ENCODE assay signal across 8 mouse cellular contexts in genomic region chr7:83631828-83632681, GRCm38 (mm10). TPM values are rescaled to one million over a fixed set of nuclear protein-coding genes. Genes with fewer than 3 reads are reported as not detected.
DNase-seq lines count a peak whose midpoint lies in the region; ATAC-seq and TF ChIP-seq lines count a peak whose summit lies in the region.

Gene Stard5 (plus strand): TSS chr7:83631959.

- WGBS in forebrain, embryonic 16.5 days: 1% methylated on average over 35 of the region's 35 CpGs
- WGBS in lung, embryonic 14.5 days: under 1% methylated on average over 35 of the region's 35 CpGs
- WGBS in olfactory bulb, adult 2 months: under 1% methylated on average over 35 of the region's 35 CpGs
- 5% methylated on average over 35 of the region's 35 CpGs for WGBS in thymus, adult 2 months

- TF ChIP-seq CTCF in layer of hippocampus, adult 2 months (conservative IDR thresholded peaks at IDR 0.05): peak; percentile 23
- TF ChIP-seq CTCF in lung, embryonic 14.5 days (IDR thresholded peaks at IDR 0.05; ENCODE audit: low read depth): peak; percentile 31
- no peak for TF ChIP-seq CTCF in olfactory bulb, adult 2 months (IDR thresholded peaks at IDR 0.05; ENCODE audit: insufficient read depth, low read depth, low read length)
- 0 out of 2 replicates have a peak, but pooled peaks have one; percentile 62 for TF ChIP-seq CTCF in thymus, adult 2 months (IDR thresholded peaks at IDR 0.05; ENCODE audit: borderline replicate concordance, control insufficient read depth, extremely low read depth, insufficient read depth, low read length, poor library complexity)

- H3K27me3 ChIP-seq in forebrain, embryonic 16.5 days (replicated peaks; ENCODE audit: control insufficient read depth, insufficient read depth, low read length): no peaks in the 10 kb centered on the region
- H3K27me3 ChIP-seq in lung, embryonic 14.5 days (ENCODE audit: insufficient read depth, low read length): no peaks in the 10 kb centered on the region
- no peaks in the 10 kb centered on the region for H3K27me3 ChIP-seq in thymus, adult 2 months (ENCODE audit: control insufficient read depth, insufficient read depth, low read length)

- H3K27ac ChIP-seq in ES-E14 (ENCODE audit: insufficient read depth, low read depth, low read length, poor library complexity, severe bottlenecking): no peak within 1 kb of the TSS
- peak within 1 kb of the TSS; percentile 21; the same call in 1 of the 2 replicates for H3K27ac ChIP-seq in forebrain, embryonic 16.5 days (ENCODE audit: low read length)
- H3K27ac ChIP-seq in layer of hippocampus, adult 2 months: peak within 1 kb of the TSS; percentile 74
- H3K27ac ChIP-seq in lung, embryonic 14.5 days (ENCODE audit: low read depth): 0 out of 2 replicates have a peak within 1 kb of the TSS, but pooled peaks have one; percentile 39
- no peak within 1 kb of the TSS for H3K27ac ChIP-seq in olfactory bulb, adult 2 months (ENCODE audit: insufficient read depth, low read depth, low read length)
- 0 out of 2 replicates have a peak within 1 kb of the TSS, but pooled peaks have one; percentile 2 for H3K27ac ChIP-seq in thymus, adult 2 months (ENCODE audit: control insufficient read depth, insufficient read depth, low read length)

- DNase-seq in ES-E14 (ENCODE audit: low read depth, low spot score): peak; percentile 90
- DNase-seq in cerebellum, adult 11-12 months: peak; percentile 94
- DNase-seq in heart, postnatal 36 days: peak; percentile 91 to 93
- DNase-seq in layer of hippocampus, adult 2 months (ENCODE audit: low spot score in 2 of 2): peak; percentile 90 to 94
- peak; percentile 98 for DNase-seq in lung, embryonic 14.5 days
- DNase-seq in thymus, adult 2 months: peak; percentile 93

- intact Hi-C loops in heart, postnatal 36 days (cut with DNase I): loop anchor here (2.0 to 10.0 kb wide), 3 partner anchors 23 to 767 kb away; partner anchors contain the start of gene Mex3b

- peaks cover 0 to 2% of the 10 kb centered on the region in 2 experiments; a peak in 2 of 4 replicates for H3K4me1 ChIP-seq in ES-E14 (ENCODE audit: control insufficient read depth in 2 of 2, insufficient read depth in 2 of 2, low read length in 2 of 2, poor library complexity in 1 of 2)
- H3K4me1 ChIP-seq in forebrain, embryonic 16.5 days (replicated peaks; ENCODE audit: control insufficient read depth, insufficient read depth, low read length): peaks cover 17% of the 10 kb centered on the region
- H3K4me1 ChIP-seq in lung, embryonic 14.5 days (ENCODE audit: insufficient read depth): peaks cover 16% of the 10 kb centered on the region
- peaks cover 7% of the 10 kb centered on the region; the same call in 1 of the 2 replicates for H3K4me1 ChIP-seq in olfactory bulb, adult 2 months (ENCODE audit: control insufficient read depth, insufficient read depth, low read length)
- peaks cover 15% of the 10 kb centered on the region for H3K4me1 ChIP-seq in thymus, adult 2 months (replicated peaks; ENCODE audit: control insufficient read depth, insufficient read depth, low read length)

- no peaks in the 10 kb centered on the region for H3K9me3 ChIP-seq in ES-E14 (ENCODE audit: control insufficient read depth, insufficient read depth, low read depth, low read length)
- H3K9me3 ChIP-seq in forebrain, embryonic 16.5 days (ENCODE audit: control insufficient read depth, low read length): no peaks in the 10 kb centered on the region
- no peaks in the 10 kb centered on the region for H3K9me3 ChIP-seq in lung, embryonic 14.5 days (ENCODE audit: low read depth, low read length)

- peak; percentile 99 for ATAC-seq in forebrain, embryonic 16.5 days
- ATAC-seq in lung, embryonic 14.5 days (ENCODE audit: insufficient read depth): peak; percentile 98

- 0 out of 2 replicates have a peak, but pooled peaks have one; percentile 53 for TF ChIP-seq POLR2A in olfactory bulb, adult 2 months (IDR thresholded peaks at IDR 0.05; ENCODE audit: insufficient read depth, low read depth, low read length)
- peak; percentile 77 for TF ChIP-seq POLR2A in thymus, adult 2 months (IDR thresholded peaks at IDR 0.05; ENCODE audit: control insufficient read depth, extremely low read depth, insufficient read depth, low read length, poor library complexity)

- H3K36me3 ChIP-seq in ES-E14 (ENCODE audit: control insufficient read depth, insufficient read depth, low read length, poor library complexity, severe bottlenecking): peaks cover 4% of the 10 kb centered on the region; the same call in 1 of the 2 replicates
- H3K36me3 ChIP-seq in forebrain, embryonic 16.5 days (ENCODE audit: control insufficient read depth, insufficient read depth): no peaks in the 10 kb centered on the region
- no peaks in the 10 kb centered on the region; the same call in 1 of the 2 replicates for H3K36me3 ChIP-seq in lung, embryonic 14.5 days (ENCODE audit: insufficient read depth)
- H3K36me3 ChIP-seq in thymus, adult 2 months (ENCODE audit: control insufficient read depth, insufficient read depth, low read length): no peaks in the 10 kb centered on the region

- H3K9ac ChIP-seq in ES-E14 (ENCODE audit: insufficient read depth, low read depth, low read length, poor library complexity, severe bottlenecking): peak within 1 kb of the TSS; percentile 87
- peak within 1 kb of the TSS; percentile 64 for H3K9ac ChIP-seq in forebrain, embryonic 16.5 days (replicated peaks; ENCODE audit: low read depth, low read length)
- peak within 1 kb of the TSS; percentile 70 for H3K9ac ChIP-seq in lung, embryonic 14.5 days

- peak within 1 kb of the TSS; percentile 86 to 87 for H3K4me3 ChIP-seq in ES-E14 (ENCODE audit: insufficient read depth in 1 of 2, low read depth in 1 of 2, low read length in 2 of 2, poor library complexity in 1 of 2, severe bottlenecking in 1 of 2)
- H3K4me3 ChIP-seq in forebrain, embryonic 16.5 days (replicated peaks; ENCODE audit: low read length): peak within 1 kb of the TSS; percentile 60
- H3K4me3 ChIP-seq in layer of hippocampus, adult 2 months: peak within 1 kb of the TSS; percentile 73
- peak within 1 kb of the TSS; percentile 61 for H3K4me3 ChIP-seq in lung, embryonic 14.5 days (ENCODE audit: low read depth, low read length)
- H3K4me3 ChIP-seq in olfactory bulb, adult 2 months (ENCODE audit: insufficient read depth, low read depth, low read length): peak within 1 kb of the TSS; percentile 71
- peak within 1 kb of the TSS; percentile 76 for H3K4me3 ChIP-seq in thymus, adult 2 months (ENCODE audit: control insufficient read depth, insufficient read depth, low read length)

- H3K4me2 ChIP-seq in forebrain, embryonic 16.5 days (ENCODE audit: low read length): peak within 1 kb of the TSS; percentile 54
- H3K4me2 ChIP-seq in lung, embryonic 14.5 days: peak within 1 kb of the TSS; percentile 62

- in situ Hi-C loops in ES-E14 (cut with MboI; ENCODE audit: low sequenced_read_pairs in 2 of 2, unreplicated experiment in 2 of 2): no loop called here

TF ChIP-seq in ES-E14, 5 proteins besides CTCF, POLR2A, EP300 and RAD21:
- TF ChIP-seq ZNF384 (IDR thresholded peaks at IDR 0.05; ENCODE audit: low read depth, low read length): peak; percentile 41; the same call in 1 of the 2 replicates
- no peak; the same call in 1 of the 2 replicates for TF ChIP-seq HCFC1 (IDR thresholded peaks at IDR 0.05; ENCODE audit: borderline replicate concordance, insufficient read depth, low read length)

RNA-seq across cellular contexts. Expression of gene Stard5, which starts in this region (rescaled TPM):
- total RNA-seq in ES-E14 (2012; rRNA removed): 8.1 and 11.9 TPM in 2 replicates
- 7.2 and 8.3 TPM in 2 replicates for polyA plus RNA-seq in forebrain, embryonic 16.5 days (2015; fragmentation: Nextera tagmentation; extraction: Ambion mirVana)
- 10 to 100 TPM; 10.9 to 11.7 TPM for total RNA-seq in heart, postnatal 36 days (2021)
- total RNA-seq in layer of hippocampus, adult 2 months (2021): 10 to 100 TPM; 18.3 to 18.5 TPM
- 13.3 and 14.1 TPM in 2 replicates for polyA plus RNA-seq in lung, embryonic 14.5 days (2014; fragmentation: Nextera tagmentation; extraction: Ambion mirVana)
- not detected in 2 replicates for polyA plus RNA-seq in olfactory bulb, adult 2 months (2012; ENCODE audit: insufficient read depth, insufficient read length, low replicate concordance, missing spikeins)
- 15.8 and 17.8 TPM in 2 replicates for polyA plus RNA-seq in thymus, adult 2 months (2012; rRNA removed)

Comparison
In these comparisons a context has a peak if more than half of its experiments do, and no peak if none do; other contexts are left out.
1. H3K27ac ChIP-seq: peak in forebrain, embryonic 16.5 days (single experiment), layer of hippocampus, adult 2 months (single experiment), lung, embryonic 14.5 days (single experiment) and thymus, adult 2 months (single experiment); none in ES-E14 (single experiment) and olfactory bulb, adult 2 months (single experiment).
2. Peak in every context shown above with its lines, with median percentiles within 50 percentile points of each other: DNase-seq, H3K4me3 ChIP-seq and H3K9ac ChIP-seq.